Mouse (Mus musculus) left cerebral cortex, postnatal 4 days (tissue): ENCODE results near the gene Lama2. TPM values are rescaled to one million over a fixed set of nuclear protein-coding genes. Genes with fewer than 3 reads are reported as not detected.

Experiments used
- DNase-seq: peaks from one replicate; pipeline ENCODE4 v3.0.0-alpha.2; 2022
- intact Hi-C: fragments of 180-260 bp; cut with DNase I; formaldehyde crosslinking; loops from one replicate; pipeline ENCODE4 v1.15.1; 2025
- total RNA-seq, 2 experiments: library from RNA; stranded (reverse); gene quantifications; 2 replicates each; pipeline ENCODE4 v1.2.3; 2021

The Lama2 gene
- total RNA-seq, 2 experiments from 2014 or later = 12.3 to 15.2 TPM

- no peak for DNase-seq
Observed at GRCm38 (mm10) chr10:27193986-27194908, 425.3 kb downstream of the Lama2 start.

GRCm38 (mm10) chr10:27188630-27189365 lies 430.8 kb downstream of the Lama2 start:
- DNase-seq = peak; percentile 31
- intact Hi-C loops = no loop called here

More at GRCm38 (mm10) chr10:27193986-27194908, 425.3 kb downstream of the Lama2 start:
- intact Hi-C loops = no loop called here

GRCm38 (mm10) chr10:27184185-27184584 lies 435.4 kb downstream of the Lama2 start:
- intact Hi-C loops = no loop called here
- DNase-seq = no peak

GRCm38 (mm10) chr10:27174271-27174670 lies 445.3 kb downstream of the Lama2 start:
- DNase-seq = no peak
- intact Hi-C loops = no loop called here

- no peak for DNase-seq
- intact Hi-C loops = no loop called here
Observed at GRCm38 (mm10) chr10:27164738-27165137, 454.8 kb downstream of the Lama2 start.

DNA sequence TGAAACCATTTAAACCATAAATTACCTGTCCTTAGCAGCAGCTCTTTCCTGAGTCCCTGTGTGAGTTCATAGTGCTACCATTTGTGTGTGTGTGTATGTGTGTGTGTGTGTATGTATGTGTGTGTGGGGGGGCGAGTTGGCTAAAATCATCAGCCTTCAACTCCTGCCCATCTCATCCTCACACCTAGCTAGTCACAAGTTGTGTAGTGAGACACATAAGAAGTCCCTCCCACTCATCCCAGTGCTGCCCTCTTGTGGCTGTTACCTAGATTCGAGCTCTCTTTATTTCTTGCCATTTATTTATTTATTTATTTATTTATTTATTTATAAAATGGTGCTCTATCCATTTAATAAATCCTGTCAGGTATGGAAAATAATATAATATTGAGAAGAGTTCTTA lies 457.2 kb downstream of the Lama2 start:
- intact Hi-C loops = no loop called here

DNA sequence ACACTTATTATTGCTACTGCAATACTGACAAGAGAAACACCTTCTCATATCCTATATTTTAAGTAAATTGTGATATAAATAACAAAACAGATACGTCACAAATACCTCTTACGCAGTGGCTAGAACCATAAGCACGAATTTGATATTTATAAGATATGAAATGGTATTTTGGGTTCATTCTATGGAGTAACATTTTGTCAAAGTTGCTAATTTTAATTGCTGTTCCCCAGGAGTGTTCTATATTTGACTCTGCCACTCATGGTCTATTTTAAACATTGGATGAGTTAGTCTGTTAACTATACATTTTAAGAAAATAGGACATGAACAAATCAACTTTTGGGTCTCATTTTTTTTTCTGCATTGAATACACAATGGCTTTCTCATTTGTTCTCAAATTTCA lies 469.3 kb downstream of the Lama2 start:
- no peak for DNase-seq
- intact Hi-C loops = no loop called here

More for the DNA sequence above, 457.2 kb downstream of the Lama2 start:
- DNase-seq = no peak

- intact Hi-C loops = no loop called here
- DNase-seq = no peak
Observed at GRCm38 (mm10) chr10:27140422-27140821, 479.1 kb downstream of the Lama2 start.

DNA sequence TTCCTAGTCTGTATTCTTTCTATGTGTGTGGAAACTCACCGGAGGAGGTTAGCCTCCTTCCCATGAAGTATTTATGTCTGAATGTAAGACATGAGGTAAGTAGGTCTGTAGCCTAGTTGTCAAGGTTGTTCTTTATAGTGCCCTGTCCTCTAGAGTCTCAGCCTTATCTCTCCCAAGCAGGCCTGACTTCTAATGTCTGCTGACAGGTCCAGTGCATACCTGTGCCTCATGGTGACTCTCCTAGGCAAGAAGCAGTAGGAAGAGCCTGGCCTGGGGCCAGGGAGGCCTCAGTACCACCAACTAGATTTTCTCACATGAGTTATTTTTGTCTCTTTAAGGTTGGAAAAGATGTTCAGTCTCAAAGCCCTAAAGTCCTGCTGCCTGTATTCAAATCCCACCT lies 483.8 kb downstream of the Lama2 start:
- no peak for DNase-seq
- intact Hi-C loops = no loop called here

- peak; percentile 43 for DNase-seq
- intact Hi-C loops = loop anchor here (5.0 kb wide), 1 partner anchor 629 kb away; no protein-coding TSS in a partner anchor
Observed at GRCm38 (mm10) chr10:27133135-27133534, 486.4 kb downstream of the Lama2 start.

DNA sequence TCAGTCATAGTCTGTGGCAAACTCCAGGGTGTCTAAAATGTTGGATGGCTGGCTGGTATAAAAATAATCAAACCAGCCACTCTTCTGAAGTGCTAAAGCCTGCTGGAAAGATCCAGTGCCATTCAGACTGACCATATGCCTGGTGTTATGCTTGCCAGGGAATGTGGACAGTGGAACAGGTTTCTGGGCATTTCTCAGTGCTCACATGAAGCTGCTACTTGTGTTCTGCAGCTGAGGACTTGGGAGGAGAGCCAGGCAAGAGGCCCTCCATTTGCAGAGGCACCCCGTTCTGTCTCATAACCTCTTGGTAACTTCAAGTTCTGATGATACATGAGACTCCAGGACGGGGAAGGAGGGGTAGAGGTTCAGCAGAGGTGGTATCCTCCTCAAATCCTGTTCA lies 492.1 kb downstream of the Lama2 start:
- peak; percentile 71 for DNase-seq
- intact Hi-C loops = no loop called here

DNA sequence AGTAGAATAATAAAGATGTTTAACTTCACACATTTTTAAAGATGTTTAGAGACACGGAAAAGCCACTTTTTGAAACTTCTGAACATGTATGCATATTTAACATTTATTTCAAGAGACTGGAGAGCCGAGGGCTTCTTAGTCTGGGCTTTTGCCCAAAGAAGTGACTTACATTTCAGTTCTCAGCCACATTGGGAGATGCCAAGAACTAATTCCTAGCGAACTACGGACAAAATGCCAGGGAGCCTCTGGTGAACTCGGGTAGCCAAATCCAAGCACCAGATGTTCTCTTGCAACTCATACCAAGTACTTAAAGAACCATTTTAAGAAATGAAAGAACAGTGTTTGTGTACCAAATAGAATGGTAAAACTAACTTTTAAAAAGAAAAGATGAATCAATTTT lies 495.8 kb downstream of the Lama2 start:
- peak; percentile 15 for DNase-seq
- intact Hi-C loops = no loop called here

- no peak for DNase-seq
- intact Hi-C loops = no loop called here
Observed at GRCm38 (mm10) chr10:27117815-27118214, 501.7 kb downstream of the Lama2 start.

DNA sequence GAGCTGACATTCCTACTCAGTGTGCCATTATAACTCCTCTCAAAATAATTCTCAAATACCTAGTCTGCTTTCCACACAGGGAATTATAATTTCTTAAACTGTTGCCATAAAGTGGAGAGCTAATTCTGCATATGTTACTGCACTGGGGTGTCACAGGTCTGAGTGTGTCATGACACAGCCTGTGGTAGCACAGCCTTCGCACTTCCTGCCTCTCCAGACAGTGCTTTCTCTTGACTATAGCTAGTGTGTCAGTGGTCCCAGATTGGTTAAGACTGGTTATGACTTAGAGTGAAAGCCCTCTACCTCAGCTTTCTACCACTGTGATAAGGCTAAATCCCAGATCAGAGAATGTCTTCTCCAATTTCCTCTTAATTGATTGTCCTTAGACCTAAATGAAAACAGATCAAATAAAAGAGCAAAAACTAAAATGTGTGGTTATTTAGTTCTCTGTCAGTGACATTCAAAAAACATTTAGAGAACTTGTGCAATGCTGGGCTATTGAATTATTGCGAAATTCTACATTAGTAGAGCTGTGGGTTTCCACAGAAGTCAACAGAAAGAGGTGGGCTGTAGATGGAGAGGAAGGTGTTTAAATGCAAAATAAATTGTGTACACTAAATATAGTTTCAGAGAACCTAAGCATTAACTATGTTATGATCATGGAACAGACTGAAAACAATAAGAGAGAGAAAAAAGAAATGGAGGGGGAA lies 502.5 kb downstream of the Lama2 start:
- intact Hi-C loops = no loop called here
- no peak for DNase-seq

- intact Hi-C loops = no loop called here
Observed at GRCm38 (mm10) chr10:27114131-27114530, 505.4 kb downstream of the Lama2 start.

DNA sequence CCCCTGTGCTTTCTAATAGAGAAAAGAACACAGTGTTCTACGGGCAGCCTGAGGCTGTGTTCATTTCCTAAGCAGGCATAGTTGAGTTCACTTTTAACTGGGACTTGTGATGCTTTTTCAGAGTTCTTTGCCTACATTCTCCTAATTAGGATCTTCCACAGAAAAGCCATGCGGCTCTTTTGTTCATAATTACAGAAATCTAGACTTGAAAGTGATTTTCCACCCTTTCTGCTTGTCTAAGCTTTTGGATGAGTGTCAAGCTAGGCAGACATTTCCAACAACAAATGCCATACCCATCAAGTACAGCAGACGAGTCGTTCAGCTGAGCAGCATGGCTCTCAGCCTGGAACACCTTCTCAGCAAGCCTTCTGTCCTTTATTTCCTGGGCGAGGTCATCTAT lies 515.7 kb downstream of the Lama2 start:
- intact Hi-C loops = no loop called here
- DNase-seq = no peak

More at GRCm38 (mm10) chr10:27114131-27114530, 505.4 kb downstream of the Lama2 start:
- no peak for DNase-seq

DNA sequence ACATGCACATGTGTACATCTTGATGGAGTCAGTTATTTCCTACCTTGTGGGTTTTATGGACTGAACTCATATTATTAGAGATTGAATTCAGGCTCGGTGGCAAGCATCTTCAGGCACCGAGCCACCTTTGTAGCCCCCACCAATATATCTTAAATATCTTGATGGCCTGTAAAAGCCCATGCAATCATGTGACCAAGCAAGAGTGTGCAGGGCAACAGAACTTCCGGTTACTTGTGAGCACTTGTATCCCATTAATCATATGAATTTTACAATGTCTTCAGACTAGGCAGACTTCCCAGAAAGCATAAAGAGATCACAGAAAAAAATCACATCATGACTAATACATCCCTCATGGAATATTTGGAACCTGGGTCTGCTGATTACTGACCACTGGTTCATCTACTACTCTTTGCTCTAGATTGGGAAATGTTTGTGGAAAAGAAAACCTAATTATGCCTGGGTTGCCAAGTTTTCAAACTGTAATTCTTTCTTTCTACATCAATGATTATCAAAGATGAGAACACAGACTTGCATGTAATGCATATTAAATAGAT lies 517.7 kb downstream of the Lama2 start:
- DNase-seq = no peak
- intact Hi-C loops = no loop called here

GRCm38 (mm10) chr10:27077113-27077512 lies 542.4 kb downstream of the Lama2 start:
- intact Hi-C loops = no loop called here
- no peak for DNase-seq

DNA sequence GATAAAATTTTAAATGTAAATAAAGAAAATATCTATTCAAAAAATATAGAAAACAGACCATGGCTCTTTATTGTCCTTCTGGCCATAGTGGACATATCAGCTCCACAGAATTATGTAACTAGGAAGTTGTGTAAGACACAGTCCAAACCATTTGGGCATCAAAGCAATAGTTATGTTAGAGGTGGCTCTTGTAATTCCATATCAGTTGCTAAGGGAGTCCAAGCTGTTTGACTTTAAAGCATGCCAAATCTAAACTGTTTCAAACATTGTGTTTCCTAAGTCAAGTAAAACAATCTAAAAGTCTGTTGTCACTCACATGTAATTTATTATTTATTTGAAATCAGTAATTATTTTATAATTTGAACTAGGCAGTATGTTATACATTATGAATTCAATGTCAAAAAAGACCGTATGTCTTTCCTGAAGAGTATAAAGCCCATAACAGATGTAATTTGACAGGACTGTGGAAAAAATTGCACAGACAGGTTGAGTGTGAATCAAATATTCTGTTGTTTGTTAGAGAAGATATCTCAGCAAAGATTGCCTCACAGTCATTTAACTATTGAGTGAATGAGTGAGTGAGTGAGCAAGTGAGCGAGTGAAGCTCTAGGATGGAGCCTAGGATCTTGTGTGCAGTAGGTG lies 550.6 kb downstream of the Lama2 start:
- DNase-seq = no peak
- intact Hi-C loops = no loop called here

DNA sequence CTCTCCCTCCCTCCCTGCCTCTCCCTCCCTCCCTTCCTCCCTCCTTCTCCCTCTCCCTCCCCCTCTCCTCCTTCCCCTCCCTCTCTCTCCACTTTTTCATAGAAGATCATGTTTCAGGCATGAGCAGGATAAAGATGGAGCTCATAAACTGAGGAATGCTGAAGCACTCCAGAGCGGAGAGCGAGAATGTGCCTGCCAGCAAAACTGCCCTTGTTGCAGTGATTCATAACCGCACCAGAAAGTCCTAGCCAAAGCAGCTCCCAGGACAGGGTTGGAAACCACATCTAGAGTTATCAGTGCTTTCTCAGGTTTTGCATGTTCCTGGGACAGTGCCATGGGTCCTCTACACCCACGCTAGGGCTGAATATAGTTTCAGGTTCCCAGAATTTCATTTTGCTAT lies 555.9 kb downstream of the Lama2 start:
- intact Hi-C loops = no loop called here

More for the DNA sequence above, 555.9 kb downstream of the Lama2 start:
- DNase-seq = no peak
